In the genomic region with DNA sequence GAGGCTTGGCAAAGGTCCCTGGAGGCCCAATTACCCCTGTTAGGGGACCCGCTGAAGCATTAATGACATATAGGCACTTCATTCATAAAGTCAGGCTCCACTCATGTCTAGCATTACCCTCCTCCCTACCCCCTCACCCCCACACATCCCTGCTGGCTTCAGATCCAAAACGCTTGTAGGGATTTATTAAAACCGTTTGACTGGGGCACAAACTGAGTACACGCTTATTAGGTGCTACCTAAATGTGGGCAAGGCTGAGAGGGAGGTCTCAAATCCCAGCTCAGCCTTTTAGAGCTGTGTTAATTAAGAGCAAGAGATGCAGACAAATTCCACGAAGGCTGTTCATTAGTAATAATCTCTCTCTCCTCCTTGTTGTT, we compare ENCODE assay signal across 15 mouse cellular contexts. TPM values are rescaled to one million over a fixed set of nuclear protein-coding genes. Genes with fewer than 3 reads are reported as not detected.
DNase-seq lines count a peak whose midpoint lies in the region; ATAC-seq and TF ChIP-seq lines count a peak whose summit lies in the region.
"Had no signal": no experiment of that assay in that cellular context is flagged by ENCODE, and none has a peak within 500 bp of the region (broad histone marks: within the 10 kb centered on the region; RNA-seq: fewer than 3 reads in every experiment).

No protein-coding gene starts in this region.

- no peak for TF ChIP-seq CTCF in lung, embryonic 14.5 days (IDR thresholded peaks at IDR 0.05; ENCODE audit: low read depth)

- H3K36me3 ChIP-seq in lung, embryonic 14.5 days (ENCODE audit: insufficient read depth) = no peaks in the 10 kb centered on the region
- no peaks in the 10 kb centered on the region for H3K36me3 ChIP-seq in embryonic facial prominence, embryonic 11.5 days (replicated peaks; ENCODE audit: control insufficient read depth, insufficient read depth, low read depth, low read length)
- no peaks in the 10 kb centered on the region for H3K36me3 ChIP-seq in forebrain, embryonic 14.5 days (ENCODE audit: control insufficient read depth, insufficient read depth, low read length)
- no peaks in the 10 kb centered on the region for H3K36me3 ChIP-seq in limb, embryonic 12.5 days
- H3K36me3 ChIP-seq: heart, embryonic 10.5 days had no signal

- no peaks in the 10 kb centered on the region for H3K9me3 ChIP-seq in lung, embryonic 14.5 days (ENCODE audit: low read depth, low read length)
- no peaks in the 10 kb centered on the region for H3K9me3 ChIP-seq in embryonic facial prominence, embryonic 11.5 days (replicated peaks; ENCODE audit: control insufficient read depth, low read length)
- H3K9me3 ChIP-seq in forebrain, embryonic 14.5 days (replicated peaks; ENCODE audit: control insufficient read depth, low read length) = no peaks in the 10 kb centered on the region
- no peaks in the 10 kb centered on the region for H3K9me3 ChIP-seq in limb, embryonic 12.5 days
- H3K9me3 ChIP-seq: heart, embryonic 10.5 days had no signal

- H3K4me2 ChIP-seq in lung, embryonic 14.5 days = no peak overlapping the region
- peak overlapping the region; percentile 1; the same call in 1 of the 2 replicates for H3K4me2 ChIP-seq in embryonic facial prominence, embryonic 11.5 days (ENCODE audit: low read depth, low read length)
- H3K4me2 ChIP-seq in forebrain, embryonic 14.5 days (ENCODE audit: low read length) = no peak overlapping the region
- no peak overlapping the region for H3K4me2 ChIP-seq in limb, embryonic 12.5 days
- H3K4me2 ChIP-seq: liver, embryonic 11.5 days had no signal

- 32% methylated on average over 5 of the region's 5 CpGs for WGBS in lung, embryonic 14.5 days
- WGBS in embryonic facial prominence, embryonic 11.5 days = 16% methylated on average over 5 of the region's 5 CpGs
- 10% methylated on average over 5 of the region's 5 CpGs for WGBS in forebrain, embryonic 14.5 days
- whole genome bisulfite sequencing in limb, embryonic 12.5 days = 10% methylated on average over 5 of the region's 5 CpGs

- no peak overlapping the region for H3K27ac ChIP-seq in lung, embryonic 14.5 days (ENCODE audit: low read depth)
- H3K27ac ChIP-seq in embryonic facial prominence, embryonic 11.5 days (replicated peaks; ENCODE audit: low read depth, low read length) = 0 out of 2 replicates have a peak overlapping the region, but pooled peaks have one; percentile 13
- no peak overlapping the region for H3K27ac ChIP-seq in forebrain, embryonic 14.5 days (ENCODE audit: low read depth, low read length)
- no peak overlapping the region for H3K27ac ChIP-seq in limb, embryonic 12.5 days
- H3K27ac ChIP-seq: heart, embryonic 10.5 days; kidney, postnatal 0 days had no signal

- H3K27me3 ChIP-seq in lung, embryonic 14.5 days (ENCODE audit: insufficient read depth, low read length) = 0 out of 2 replicates have a peak, but pooled peaks cover 13% of the 10 kb centered on the region
- no peaks in the 10 kb centered on the region for H3K27me3 ChIP-seq in embryonic facial prominence, embryonic 11.5 days (ENCODE audit: control insufficient read depth, insufficient read depth, low read length)
- H3K27me3 ChIP-seq in forebrain, embryonic 14.5 days (replicated peaks; ENCODE audit: control insufficient read depth, insufficient read depth, low read length) = peaks cover 4% of the 10 kb centered on the region; the same call in 1 of the 2 replicates
- peaks cover 19% of the 10 kb centered on the region for H3K27me3 ChIP-seq in limb, embryonic 12.5 days

- intact Hi-C loops in heart, postnatal 10 days (cut with DNase I) = no loop called here

- H3K4me3 ChIP-seq in lung, embryonic 14.5 days (ENCODE audit: low read depth, low read length) = no peak overlapping the region
- H3K4me3 ChIP-seq in embryonic facial prominence, embryonic 11.5 days (ENCODE audit: low read depth, low read length) = no peak overlapping the region
- H3K4me3 ChIP-seq in forebrain, embryonic 14.5 days (ENCODE audit: low read depth, low read length) = no peak overlapping the region
- H3K4me3 ChIP-seq in limb, embryonic 12.5 days (replicated peaks) = no peak overlapping the region
- H3K4me3 ChIP-seq: heart, embryonic 10.5 days; megakaryocyte, embryonic 14.5 days had no signal

- H3K9ac ChIP-seq in lung, embryonic 14.5 days = no peak overlapping the region
- no peak overlapping the region for H3K9ac ChIP-seq in embryonic facial prominence, embryonic 11.5 days (replicated peaks; ENCODE audit: low read length)
- no peak overlapping the region for H3K9ac ChIP-seq in forebrain, embryonic 14.5 days (ENCODE audit: low read length)
- H3K9ac ChIP-seq in limb, embryonic 12.5 days (replicated peaks) = no peak overlapping the region

- H3K4me1 ChIP-seq in lung, embryonic 14.5 days (ENCODE audit: insufficient read depth) = no peaks in the 10 kb centered on the region
- peaks cover 3% of the 10 kb centered on the region; the same call in 1 of the 2 replicates for H3K4me1 ChIP-seq in embryonic facial prominence, embryonic 11.5 days (ENCODE audit: control insufficient read depth, insufficient read depth, low read length)
- peaks cover 24% of the 10 kb centered on the region for H3K4me1 ChIP-seq in forebrain, embryonic 14.5 days (ENCODE audit: control insufficient read depth, insufficient read depth, low read length)
- H3K4me1 ChIP-seq in limb, embryonic 12.5 days (replicated peaks) = peaks cover 38% of the 10 kb centered on the region
- H3K4me1 ChIP-seq: megakaryocyte, embryonic 14.5 days had no signal

- no peak for DNase-seq in lung, embryonic 14.5 days
- no peak for DNase-seq in lung, postnatal 14 days
- peak; percentile 20 for DNase-seq in embryonic facial prominence, embryonic 11.5 days (ENCODE audit: low spot score)
- DNase-seq in forebrain, embryonic 14.5 days (ENCODE audit: low spot score) = peak; percentile 38
- DNase-seq in heart, postnatal 10 days = no peak
- DNase-seq in layer of hippocampus, adult 18-20 months (ENCODE audit: low spot score in 2 of 2) = no peak
- DNase-seq in thymus, postnatal 10 days (ENCODE audit: low spot score in 2 of 2) = no peak
- DNase-seq: cerebellum, adult 2 months; thymus, adult 2 months had no signal

- ATAC-seq in lung, embryonic 14.5 days (ENCODE audit: insufficient read depth) = peak; percentile 40
- no peak; the same call in 1 of the 2 replicates for ATAC-seq in embryonic facial prominence, embryonic 11.5 days (replicated peaks; ENCODE audit: insufficient number of reproducible peaks, low FRiP score, low TSS enrichment, low read depth)
- peak; percentile 35; the same call in 1 of the 2 replicates for ATAC-seq in forebrain, embryonic 14.5 days
- ATAC-seq in limb, embryonic 12.5 days (ENCODE audit: insufficient number of reproducible peaks, insufficient read depth, low FRiP score, low TSS enrichment, low read depth) = peak; percentile 57; the same call in 1 of the 2 replicates
- ATAC-seq: intestine, embryonic 16.5 days had no signal

RNA-seq across cellular contexts. Expression of a gene that starts 45.5 kb away (rescaled TPM):
- polyA plus RNA-seq in lung, embryonic 14.5 days (2014; fragmentation: Nextera tagmentation; extraction: Ambion mirVana) = 19.4 and 19.6 TPM in 2 replicates
- 30.5 TPM in 2 replicates for polyA plus RNA-seq in embryonic facial prominence, embryonic 11.5 days (2014; fragmentation: Nextera tagmentation; extraction: Ambion mirVana)
- 11.0 and 12.8 TPM in 2 replicates for polyA plus RNA-seq in forebrain, embryonic 14.5 days (2014; fragmentation: Nextera tagmentation; extraction: Ambion mirVana)
- 24.1 and 24.8 TPM in 2 replicates for polyA plus RNA-seq in limb, embryonic 12.5 days (2016; fragmentation: Nextera tagmentation; extraction: Ambion mirVana)
- 10 to 100 TPM; 19.5 to 21.8 TPM for total RNA-seq in heart, postnatal 10 days (2021)
- total RNA-seq in layer of hippocampus, adult 18-20 months (2021) = 10 to 100 TPM; 20.6 to 25.8 TPM

RNA-seq across cellular contexts. Expression of a gene that starts 45.9 kb away (rescaled TPM):
- 15.9 and 17.9 TPM in 2 replicates for polyA plus RNA-seq in lung, embryonic 14.5 days (2014; fragmentation: Nextera tagmentation; extraction: Ambion mirVana)
- polyA plus RNA-seq in embryonic facial prominence, embryonic 11.5 days (2014; fragmentation: Nextera tagmentation; extraction: Ambion mirVana) = 23.1 and 23.4 TPM in 2 replicates
- 15.2 and 15.7 TPM in 2 replicates for polyA plus RNA-seq in forebrain, embryonic 14.5 days (2014; fragmentation: Nextera tagmentation; extraction: Ambion mirVana)
- polyA plus RNA-seq in limb, embryonic 12.5 days (2016; fragmentation: Nextera tagmentation; extraction: Ambion mirVana) = 16.0 and 22.4 TPM in 2 replicates
- total RNA-seq in heart, postnatal 10 days (2021) = 1 to 10 TPM; 4.8 to 4.9 TPM
- 10 to 100 TPM; 11.5 to 14.3 TPM for total RNA-seq in layer of hippocampus, adult 18-20 months (2021)

Comparison
In these comparisons a context has a peak if more than half of its experiments do, and no peak if none do; other contexts are left out.
1. DNase-seq: peak in embryonic facial prominence, embryonic 11.5 days (single experiment) and forebrain, embryonic 14.5 days (single experiment); none in lung, embryonic 14.5 days (single experiment), lung, postnatal 14 days (single experiment), heart, postnatal 10 days (0 of 2), layer of hippocampus, adult 18-20 months (0 of 2) and thymus, postnatal 10 days (0 of 2).